Mouse (Mus musculus) kidney, postnatal 14 days (tissue): ENCODE measurements around the gene Ksr1.
A peak's percentile ranks its signal among the peaks of the same experiment; 100 is the strongest.

Experiments used
- DNase-seq: peaks from one replicate; pipeline ENCODE4 v3.0.0; 2022; ENCODE audit warnings: mixed read lengths

The Ksr1 gene

GRCm38 (mm10) chr11:79146331-79146767 is at the start of gene Ksr1:
Ksr1 (minus strand) TSS chr11:79146407.
- DNase-seq: peak; percentile 96

DNA sequence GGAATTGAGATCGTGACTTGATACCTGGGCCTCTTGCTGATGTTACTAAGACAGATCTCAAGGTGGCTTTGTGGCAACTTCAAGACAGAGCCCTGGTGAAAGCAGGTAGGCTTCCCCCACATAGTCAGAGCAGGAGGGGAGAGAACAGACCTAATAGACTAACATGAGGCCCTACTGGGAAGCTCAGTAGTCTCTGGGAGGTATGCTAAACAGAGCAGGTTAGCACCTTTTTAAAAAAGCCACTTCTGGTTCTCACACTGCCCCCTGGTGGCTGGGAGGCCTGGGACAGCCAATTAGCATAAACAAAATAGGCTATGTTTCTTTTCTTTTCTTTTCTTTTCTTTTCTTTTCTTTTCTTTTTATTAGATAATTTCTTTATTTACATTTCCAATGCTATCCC is 46.0 kb upstream of the Ksr1 start:
- no peak for DNase-seq

GRCm38 (mm10) chr11:79191214-79191613 is 45.0 kb upstream of the Ksr1 start:
- DNase-seq: no peak

DNA sequence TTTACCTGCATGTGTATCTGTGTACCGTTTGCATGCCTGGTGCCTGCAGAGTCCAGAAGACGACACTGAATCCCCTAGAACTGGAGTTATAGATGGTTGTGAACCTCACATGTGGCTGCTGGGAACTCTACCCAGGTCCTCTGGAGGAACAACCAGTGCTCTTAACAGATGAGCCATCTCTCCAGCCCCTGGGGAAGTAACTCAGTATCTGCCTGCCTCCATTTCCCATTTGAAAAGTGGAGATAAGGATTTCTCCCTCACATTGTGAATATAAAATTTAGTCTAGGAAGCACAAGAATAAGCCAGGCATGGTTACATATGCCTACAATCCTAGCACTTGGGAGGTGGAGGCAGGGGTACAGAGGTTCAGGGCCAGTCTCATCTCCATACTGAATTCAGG is 44.0 kb upstream of the Ksr1 start:
- no peak for DNase-seq

GRCm38 (mm10) chr11:79188176-79188575 is 42.0 kb upstream of the Ksr1 start:
- DNase-seq: peak; percentile 70

- DNase-seq: no peak
These were observed 41.1 kb upstream of the Ksr1 start for GRCm38 (mm10) chr11:79187291-79187690.

GRCm38 (mm10) chr11:79185683-79186082 is 39.5 kb upstream of the Ksr1 start:
- no peak for DNase-seq

GRCm38 (mm10) chr11:79184126-79184888 is 38.1 kb upstream of the Ksr1 start:
- no peak for DNase-seq

- DNase-seq: no peak
These were observed 37.2 kb upstream of the Ksr1 start for GRCm38 (mm10) chr11:79183400-79183799.

DNA sequence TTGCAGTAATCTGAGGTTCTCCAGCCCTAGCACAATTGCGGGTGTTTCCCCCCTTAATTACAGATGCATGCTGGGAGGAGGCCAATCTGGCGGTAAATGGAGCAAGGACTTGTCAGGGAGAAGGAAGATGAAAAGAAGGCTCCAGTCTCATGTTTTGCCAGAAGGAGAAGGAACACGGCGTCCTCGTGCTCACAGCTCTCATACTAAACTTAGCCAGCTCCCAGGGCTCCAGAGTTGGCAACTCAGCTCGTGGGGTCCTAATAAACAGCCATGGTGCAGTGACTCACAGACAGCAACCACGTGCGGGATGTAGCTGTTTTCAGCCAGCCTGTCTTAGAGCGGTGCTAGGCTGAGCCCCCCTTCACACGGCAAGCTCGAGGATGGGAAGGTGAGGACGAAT is 36.7 kb upstream of the Ksr1 start:
- no peak for DNase-seq

DNA sequence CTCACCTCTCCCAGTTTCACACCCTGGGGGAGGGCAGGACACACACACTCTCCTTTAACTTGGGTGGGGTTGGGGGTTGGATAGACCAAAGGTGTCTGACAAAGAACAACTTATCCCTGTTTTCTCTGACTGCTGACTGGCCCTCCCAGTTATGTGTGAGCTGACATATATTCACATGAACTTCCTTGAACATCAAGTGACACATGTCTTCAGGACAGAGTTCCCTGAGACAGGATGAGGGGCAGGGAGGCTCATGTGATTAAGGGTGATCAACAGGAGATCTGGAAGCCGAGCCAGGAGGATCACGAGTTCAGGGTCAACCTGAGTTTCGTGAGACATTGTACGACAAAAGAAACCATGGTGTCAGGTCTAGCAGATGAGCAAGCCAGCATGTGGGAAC is 35.7 kb upstream of the Ksr1 start:
- DNase-seq: no peak

- DNase-seq: no peak
These were observed 30.5 kb upstream of the Ksr1 start for GRCm38 (mm10) chr11:79176687-79177086.

GRCm38 (mm10) chr11:79172054-79172453 is 25.8 kb upstream of the Ksr1 start:
- DNase-seq: no peak

DNA sequence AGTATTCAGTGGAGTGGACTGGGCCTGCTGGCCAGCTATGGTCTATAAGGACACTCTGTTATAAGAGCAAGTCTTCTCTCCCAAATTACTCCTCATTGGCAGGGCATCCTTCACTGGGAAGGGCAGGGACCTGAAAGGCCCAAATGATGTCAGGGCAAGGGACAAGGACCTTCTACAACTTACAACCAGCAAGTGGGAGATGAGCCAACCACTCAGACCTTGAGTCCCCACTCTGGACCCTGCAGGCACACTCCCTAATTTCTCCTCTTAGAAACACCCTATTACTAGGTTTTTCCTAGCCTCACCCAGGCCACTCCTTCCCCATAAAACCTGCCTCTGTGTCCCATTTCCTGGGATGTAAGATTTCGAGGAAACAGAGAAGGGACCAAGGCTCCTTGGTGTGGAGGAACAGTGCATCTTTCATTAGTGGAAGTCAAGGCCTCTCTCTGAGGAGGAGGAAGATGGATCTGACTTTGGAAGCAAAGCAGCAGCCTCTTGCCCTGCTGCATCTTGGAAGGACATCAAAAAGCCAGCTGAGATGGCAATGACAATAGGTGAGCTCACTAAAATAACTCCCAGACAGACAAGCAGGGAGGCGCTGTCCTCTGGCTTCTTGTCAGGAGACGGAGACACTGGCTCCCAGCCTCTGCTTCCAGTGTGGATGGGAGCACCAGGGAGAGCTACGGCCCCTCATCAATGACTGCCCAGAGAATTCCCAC is 20.5 kb upstream of the Ksr1 start:
- no peak for DNase-seq

GRCm38 (mm10) chr11:79161077-79161758 is 15.0 kb upstream of the Ksr1 start:
- no peak for DNase-seq

DNA sequence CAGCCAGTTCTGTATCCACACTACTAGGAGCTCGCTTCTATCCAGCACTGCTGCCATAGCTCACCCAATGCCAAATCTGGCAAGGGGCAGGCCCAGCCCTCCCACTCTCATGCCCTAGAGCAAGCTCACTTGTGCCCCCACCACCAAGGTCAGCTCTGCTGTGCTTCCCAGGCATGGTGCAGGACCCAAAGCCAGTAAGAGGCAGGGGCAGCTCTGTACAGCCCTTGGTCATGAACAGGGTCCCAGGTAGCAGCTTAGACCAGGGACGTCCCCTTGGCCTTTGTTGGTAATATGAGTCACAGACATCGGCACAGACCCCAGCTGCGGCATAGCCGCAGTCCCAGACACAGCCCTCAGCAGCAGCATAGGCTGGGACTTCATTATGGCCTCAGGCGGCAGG is 13.9 kb upstream of the Ksr1 start:
- DNase-seq: no peak

DNA sequence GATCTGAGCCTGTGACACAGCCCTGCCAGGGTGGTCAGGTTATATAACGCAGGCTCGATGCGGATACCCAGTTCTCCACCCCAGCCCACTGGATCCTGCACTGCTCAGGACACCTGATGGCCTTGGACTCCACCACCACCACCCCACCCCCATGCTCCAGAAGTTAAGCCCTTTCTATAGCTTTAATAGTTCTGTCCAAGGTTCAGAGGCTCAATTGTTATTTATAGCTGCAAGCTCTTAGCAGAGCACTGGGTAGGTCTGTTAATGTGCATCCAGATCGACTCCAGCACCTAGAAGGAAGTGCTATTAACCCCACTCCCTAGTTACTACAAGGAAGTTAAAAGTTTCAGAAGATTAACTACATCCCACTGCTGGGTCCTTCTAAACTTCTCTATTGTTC is 11.5 kb upstream of the Ksr1 start:
- no peak for DNase-seq

- DNase-seq: no peak
These were observed 9.1 kb upstream of the Ksr1 start for GRCm38 (mm10) chr11:79155348-79155747.

- DNase-seq: no peak
These were observed 6.5 kb upstream of the Ksr1 start for GRCm38 (mm10) chr11:79152696-79153095.

GRCm38 (mm10) chr11:79151874-79152273 is 5.7 kb upstream of the Ksr1 start:
- no peak for DNase-seq

- no peak for DNase-seq
These were observed 4.1 kb upstream of the Ksr1 start for GRCm38 (mm10) chr11:79150301-79150700.

DNA sequence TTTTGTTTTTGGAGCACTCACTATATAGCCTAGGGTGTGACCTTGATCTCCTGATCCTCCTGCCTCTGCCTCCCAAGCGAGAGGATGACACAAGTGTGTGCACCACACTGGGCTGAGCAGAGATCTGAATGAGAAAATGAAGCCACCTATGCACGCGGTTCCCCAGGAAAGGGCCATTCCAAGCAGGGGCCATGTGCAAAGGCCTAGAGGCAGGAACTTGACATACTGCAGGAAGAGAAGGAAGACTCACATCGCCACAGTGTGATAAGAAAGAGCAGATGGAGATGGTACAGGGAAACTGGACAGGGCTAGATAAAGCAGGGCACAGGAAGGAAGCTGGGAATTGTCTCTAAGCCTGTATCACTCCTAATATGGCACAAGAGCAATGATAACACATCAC is 3.1 kb upstream of the Ksr1 start:
- no peak for DNase-seq

DNA sequence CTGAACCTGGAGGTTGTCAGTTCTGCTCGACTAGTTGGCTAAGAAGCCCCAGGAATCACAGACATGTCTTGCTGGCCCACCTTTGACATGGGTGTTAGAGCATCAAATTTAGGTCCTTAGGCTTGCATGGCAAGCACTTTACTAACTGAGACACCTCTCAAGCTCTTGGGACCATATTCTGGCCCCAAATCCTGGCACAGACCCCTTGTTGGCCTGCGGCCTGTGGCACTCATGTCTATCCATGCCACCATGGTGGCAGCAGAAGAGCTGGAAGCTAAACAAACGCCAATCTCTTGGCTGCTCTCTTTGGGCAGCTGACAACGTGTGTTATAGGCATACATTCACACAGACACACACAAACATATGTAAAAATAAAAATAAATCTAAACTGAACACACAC is 2.6 kb upstream of the Ksr1 start:
- no peak for DNase-seq
